Mouse (Mus musculus) megakaryocyte, embryonic 14.5 days (primary cell): ENCODE data around the gene Dnah2. TPM values are rescaled to one million over a fixed set of nuclear protein-coding genes. Genes with fewer than 3 reads are reported as not detected.

Experiments
- H3K27me3 ChIP-seq: replicated peaks from 2 replicates; pipeline ENCODE3; 2012; ENCODE audit warnings: inconsistent platforms
- H3K36me3 ChIP-seq: replicated peaks from 2 replicates; pipeline ENCODE3; 2012; ENCODE audit warnings: low read length, inconsistent platforms, mixed read lengths
- H3K4me1 ChIP-seq: 2 replicates; pipeline ENCODE4 v1.6.1; 2012; ENCODE audit warnings: inconsistent platforms
- H3K4me3 ChIP-seq: replicated peaks from 2 replicates; pipeline ENCODE3; 2012; ENCODE audit warnings: moderate library complexity, mild to moderate bottlenecking, inconsistent platforms
- H3K9me3 ChIP-seq: 2 replicates; pipeline ENCODE4 v1.6.1; 2012; ENCODE audit warnings: inconsistent platforms
- FLI1 ChIP-seq: IDR thresholded peaks from 2 replicates; pipeline ENCODE4 v1.6.1; 2012; ENCODE audit warnings: low read length, inconsistent platforms, mixed read lengths
- GATA1 ChIP-seq: IDR thresholded peaks from 3 replicates; pipeline ENCODE4 v1.6.1; 2012; ENCODE audit warnings: mixed read lengths, low read length, inconsistent platforms, borderline replicate concordance
- polyA plus RNA-seq: library from polyadenylated mRNA; stranded (reverse); fragments of >175 nt; gene quantifications from 2 replicates; pipeline ENCODE4 v1.2.3, GENCODE M21; 2012; ENCODE audit warnings: low replicate concordance; ENCODE audit not compliant: insufficient read depth

The Dnah2 gene
- polyA plus RNA-seq, 1 experiment = 0.95 TPM

DNA sequence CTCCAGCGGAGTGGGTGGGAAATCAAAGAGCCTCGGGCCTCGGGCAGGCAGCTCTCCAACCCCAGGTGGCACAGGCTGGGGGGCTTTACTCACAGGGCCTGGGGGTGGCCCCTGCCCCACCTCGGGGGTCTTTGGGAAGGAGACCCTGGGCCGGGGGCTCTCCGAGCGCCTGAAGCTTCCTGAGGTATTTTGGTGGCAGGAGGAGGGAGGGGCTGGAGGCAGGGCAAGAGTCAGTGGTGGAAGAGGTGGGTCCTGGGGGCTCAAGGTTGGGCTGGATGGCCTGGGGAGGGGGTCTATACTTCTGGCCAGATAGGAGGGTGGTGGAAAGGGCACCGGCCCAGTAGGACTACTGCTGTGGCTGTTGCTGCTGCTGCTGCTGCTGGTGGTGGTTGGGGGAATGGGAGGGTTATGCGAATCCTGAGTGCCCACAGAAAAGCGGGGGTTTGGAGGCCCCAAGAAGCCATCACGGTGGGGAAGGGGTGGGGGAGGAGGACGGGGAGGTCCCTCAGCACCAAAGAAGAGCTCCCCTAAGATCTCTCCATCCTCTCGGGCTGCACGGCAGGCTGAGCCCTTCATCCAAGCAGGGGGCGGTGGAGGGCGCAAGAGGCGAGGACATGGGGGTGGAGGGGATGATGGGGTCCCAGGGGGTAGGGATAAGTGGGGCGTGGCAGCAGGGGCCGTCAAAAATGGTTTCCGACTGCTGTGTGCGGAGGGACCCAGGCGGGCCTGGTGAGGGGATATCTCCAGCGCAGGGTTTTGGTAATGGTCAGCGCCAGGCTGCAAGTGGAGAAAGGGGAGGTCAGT is 143.3 kb downstream of the Dnah2 start:
- TF ChIP-seq FLI1 (no peak), GATA1 (no peak)
- Histone ChIP-seq H3K27me3 (no peaks in the 10 kb centered on the region), H3K36me3 (peaks cover 77% of the 10 kb centered on the region), H3K4me1 (peaks cover 42% of the 10 kb centered on the region), H3K4me3 (no peak overlapping the region), H3K9me3 (no peaks in the 10 kb centered on the region)

DNA sequence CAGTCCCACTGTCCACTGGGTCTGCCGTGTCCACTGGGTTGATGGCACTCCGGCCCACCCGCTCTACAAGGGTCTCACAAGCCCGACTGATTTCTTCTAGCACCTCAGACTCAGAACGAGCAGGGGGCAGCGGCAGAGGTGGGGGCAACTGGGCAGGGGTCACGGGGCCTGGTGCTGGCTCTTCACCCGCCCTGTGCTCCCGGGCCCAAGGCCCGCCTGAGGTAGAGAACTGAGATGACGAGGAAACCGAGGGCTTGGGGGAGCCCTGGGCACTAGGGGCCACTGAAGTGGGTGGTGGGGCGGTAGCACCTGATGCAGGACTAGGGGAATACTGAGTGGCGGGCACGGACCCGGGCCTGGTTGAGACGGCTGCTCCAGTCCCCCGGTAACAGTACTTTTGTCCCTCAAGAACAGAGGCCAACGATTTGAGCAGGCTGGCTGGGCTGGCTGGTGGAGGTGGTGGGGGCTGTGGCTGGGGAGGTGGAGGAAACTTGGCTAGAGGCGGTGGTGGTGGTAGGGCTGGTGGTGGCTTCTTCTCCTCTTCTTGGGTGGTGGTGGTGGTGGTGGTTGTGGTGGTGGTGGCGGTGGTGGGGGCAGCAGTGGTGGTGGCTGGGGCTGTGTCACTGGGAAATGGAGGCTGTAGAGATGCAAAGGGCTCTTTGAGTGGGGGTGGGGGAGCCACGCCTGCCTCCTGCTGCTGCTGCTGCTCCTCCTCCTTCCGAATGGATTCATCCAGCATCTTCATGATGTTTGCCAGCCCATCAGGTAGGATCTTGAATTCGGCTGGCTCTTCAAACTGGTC is 144.1 kb downstream of the Dnah2 start:
- peaks cover 85% of the 10 kb centered on the region for H3K36me3 ChIP-seq
- H3K4me3 ChIP-seq = peak overlapping the region; percentile 38
- H3K4me1 ChIP-seq = peaks cover 45% of the 10 kb centered on the region
- H3K27me3 ChIP-seq = no peaks in the 10 kb centered on the region
- no peak for TF ChIP-seq FLI1
- no peak for TF ChIP-seq GATA1
- no peaks in the 10 kb centered on the region for H3K9me3 ChIP-seq

DNA sequence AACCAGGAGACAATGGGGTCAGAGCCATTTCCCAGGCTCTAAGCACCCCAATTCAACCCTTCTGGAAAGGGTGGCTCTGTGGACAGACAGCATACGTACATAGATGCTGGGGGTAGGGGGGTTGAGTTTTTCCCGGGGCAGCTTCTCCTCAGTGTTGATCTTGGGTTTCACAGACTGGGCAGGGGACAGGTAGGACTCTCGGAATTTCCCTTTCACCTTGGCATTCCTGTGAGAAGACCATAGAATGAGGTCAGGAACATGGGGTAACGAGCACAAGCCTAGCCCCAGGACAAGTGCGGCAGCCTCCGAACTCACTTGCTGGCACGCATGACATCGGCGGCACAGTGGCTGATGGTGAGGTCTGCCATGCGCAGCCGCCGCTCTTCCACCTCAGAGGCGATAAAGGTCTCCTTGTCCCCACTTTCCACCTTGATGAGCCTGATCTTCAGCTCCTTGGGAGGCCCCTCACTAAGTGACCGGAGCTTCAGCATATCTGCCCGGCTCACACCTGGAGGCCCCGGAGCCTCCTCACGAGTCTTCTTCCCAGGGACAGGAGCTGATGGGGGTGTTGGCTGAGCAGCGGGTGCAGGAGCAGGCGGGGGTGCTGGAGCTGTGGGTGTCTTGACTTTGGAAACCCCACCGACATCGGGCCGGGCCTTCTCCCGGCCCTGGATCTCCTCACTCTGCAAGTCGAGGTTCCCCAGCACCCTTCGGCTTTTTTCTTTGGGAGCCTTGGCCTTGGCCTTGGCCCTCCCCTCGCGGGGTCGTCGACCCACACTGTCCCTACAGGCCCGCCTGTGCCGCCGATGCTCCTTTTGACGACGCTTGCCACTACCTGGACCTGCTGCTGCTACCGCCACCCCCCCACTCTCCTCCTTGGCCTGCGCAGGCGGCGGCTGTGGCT is 145.0 kb downstream of the Dnah2 start:
- TF ChIP-seq GATA1 = no peak
- no peak for TF ChIP-seq FLI1
- H3K27me3 ChIP-seq = no peaks in the 10 kb centered on the region
- peak overlapping the region; percentile 38 for H3K4me3 ChIP-seq
- peaks cover 91% of the 10 kb centered on the region for H3K36me3 ChIP-seq
- no peaks in the 10 kb centered on the region for H3K9me3 ChIP-seq
- peaks cover 37% of the 10 kb centered on the region for H3K4me1 ChIP-seq

- Histone ChIP-seq H3K27me3 (no peaks in the 10 kb centered on the region), H3K36me3 (peaks cover 94% of the 10 kb centered on the region), H3K9me3 (no peaks in the 10 kb centered on the region), H3K4me3 (no peak overlapping the region), H3K4me1 (peaks cover 30% of the 10 kb centered on the region)
- TF ChIP-seq GATA1 (no peak), FLI1 (no peak)
Observed at GRCm38 (mm10) chr11:69401987-69402386, 146.9 kb downstream of the Dnah2 start.

DNA sequence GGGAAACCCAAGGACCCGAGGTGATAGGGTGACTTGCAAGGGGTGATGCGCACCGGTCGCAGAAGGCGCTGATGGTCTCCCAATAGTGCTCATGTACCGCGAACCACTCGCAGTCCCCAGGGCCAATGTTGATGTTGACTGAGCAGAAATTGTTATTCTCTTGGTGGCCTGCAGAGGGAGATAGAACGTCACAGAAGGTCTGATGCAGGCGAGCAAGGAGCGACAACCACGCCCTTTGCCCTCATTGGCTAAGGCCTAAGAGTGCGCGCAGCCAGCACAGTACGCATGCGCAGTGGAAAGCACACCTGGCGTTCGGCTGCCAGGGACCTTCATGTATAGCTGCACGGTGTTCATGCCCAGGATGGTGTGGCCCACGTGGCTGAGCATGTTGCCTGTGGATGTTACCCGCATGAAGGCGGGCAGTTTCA is 147.7 kb downstream of the Dnah2 start:
- Histone ChIP-seq H3K36me3 (peaks cover 86% of the 10 kb centered on the region), H3K4me1 (peaks cover 38% of the 10 kb centered on the region), H3K9me3 (no peaks in the 10 kb centered on the region), H3K4me3 (peak overlapping the region; percentile 76), H3K27me3 (no peaks in the 10 kb centered on the region)
- TF ChIP-seq GATA1 = no peak
- no peak for TF ChIP-seq FLI1

DNA sequence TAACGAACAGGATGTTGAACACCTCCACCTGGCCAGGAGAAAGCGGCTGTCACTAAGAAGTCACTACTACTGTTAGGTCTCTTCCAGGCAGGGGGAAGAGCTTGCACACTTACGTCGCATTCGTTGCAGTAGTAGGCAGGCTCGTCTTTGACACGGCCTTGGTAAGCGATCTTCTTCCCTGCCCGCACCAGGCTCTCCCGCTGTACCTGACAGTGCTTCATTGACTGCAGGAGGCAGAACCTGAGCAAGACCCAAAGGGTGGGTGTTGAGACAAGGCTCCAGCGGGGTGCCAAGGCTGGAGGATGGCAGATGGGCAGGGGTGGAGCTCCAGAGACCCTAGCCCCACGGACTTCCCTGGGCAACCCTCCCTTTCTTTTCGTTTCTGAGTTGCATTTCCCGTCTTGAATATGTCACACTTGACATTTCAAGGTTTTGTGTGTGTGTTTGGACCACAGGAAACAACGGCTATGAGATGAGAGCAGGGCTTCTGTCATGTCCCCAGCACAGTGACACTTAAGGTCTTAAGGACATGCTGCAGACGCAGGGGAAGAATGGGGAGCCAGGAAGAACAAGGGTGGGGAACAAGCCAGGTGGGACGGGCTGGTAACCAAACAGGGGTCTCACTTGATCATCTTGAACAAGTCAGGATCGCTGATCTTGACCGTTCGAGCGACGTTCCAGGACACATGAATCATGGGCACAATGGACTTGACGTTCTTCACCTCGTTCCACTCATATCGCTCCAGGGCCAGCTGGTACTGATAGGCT is 148.6 kb downstream of the Dnah2 start:
- Histone ChIP-seq H3K4me1 (peaks cover 40% of the 10 kb centered on the region), H3K27me3 (no peaks in the 10 kb centered on the region), H3K9me3 (no peaks in the 10 kb centered on the region), H3K4me3 (peak overlapping the region; percentile 38), H3K36me3 (peaks cover 77% of the 10 kb centered on the region)
- TF ChIP-seq FLI1 (no peak), GATA1 (no peak)

GRCm38 (mm10) chr11:69399201-69400082 is 149.5 kb downstream of the Dnah2 start:
- Histone ChIP-seq H3K9me3 (no peaks in the 10 kb centered on the region), H3K4me3 (peak overlapping the region; percentile 38), H3K36me3 (peaks cover 68% of the 10 kb centered on the region), H3K27me3 (no peaks in the 10 kb centered on the region), H3K4me1 (peaks cover 42% of the 10 kb centered on the region)
- TF ChIP-seq FLI1 (no peak), GATA1 (no peak)
